Mouse (Mus musculus): ENCODE measurements around the gene Ramp1. TPM values are rescaled to one million over a fixed set of nuclear protein-coding genes. Genes with fewer than 3 reads are reported as not detected.

Ramp1 gene
- polyA plus RNA-seq, 3 experiments from 2014 or later, result 10.3 to 37.8 (median 35.7) TPM

GRCm38 (mm10) chr1:91201122-91201521 lies 21.5 kb downstream of the Ramp1 start:
- no peak for ATAC-seq

GRCm38 (mm10) chr1:91204221-91204765 lies 24.7 kb downstream of the Ramp1 start:
- no peak for ATAC-seq

- ATAC-seq, result no peak
Observed at GRCm38 (mm10) chr1:91205651-91206050, 26.0 kb downstream of the Ramp1 start.

- no peak for ATAC-seq
Observed at GRCm38 (mm10) chr1:91206336-91206735, 26.7 kb downstream of the Ramp1 start.

- no peak for ATAC-seq
Observed at GRCm38 (mm10) chr1:91206873-91207272, 27.3 kb downstream of the Ramp1 start.

- ATAC-seq, result no peak
Observed at GRCm38 (mm10) chr1:91207334-91208074, 27.9 kb downstream of the Ramp1 start.

GRCm38 (mm10) chr1:91209343-91209742 lies 29.7 kb downstream of the Ramp1 start:
- no peak for ATAC-seq

GRCm38 (mm10) chr1:91209785-91210184 lies 30.2 kb downstream of the Ramp1 start:
- ATAC-seq, result no peak

- ATAC-seq, result peak; percentile 67
Observed at GRCm38 (mm10) chr1:91211099-91211498, 31.5 kb downstream of the Ramp1 start.

- ATAC-seq, result no peak
Observed at GRCm38 (mm10) chr1:91211591-91212008, 32.0 kb downstream of the Ramp1 start.

GRCm38 (mm10) chr1:91215264-91215663 lies 35.6 kb downstream of the Ramp1 start:
- no peak for ATAC-seq

GRCm38 (mm10) chr1:91215981-91216380 lies 36.4 kb downstream of the Ramp1 start:
- ATAC-seq, result no peak

GRCm38 (mm10) chr1:91216504-91217267 lies 37.1 kb downstream of the Ramp1 start:
- ATAC-seq, result no peak

GRCm38 (mm10) chr1:91219641-91220321 lies 40.2 kb downstream of the Ramp1 start:
- ATAC-seq, result peak; percentile 60

- ATAC-seq, result peak; percentile 83
Observed at GRCm38 (mm10) chr1:91220322-91220672, 40.7 kb downstream of the Ramp1 start.

GRCm38 (mm10) chr1:91226562-91226961 lies 46.9 kb downstream of the Ramp1 start:
- no peak for ATAC-seq

- ATAC-seq, result no peak
Observed at GRCm38 (mm10) chr1:91227381-91228054, 47.9 kb downstream of the Ramp1 start.

- ATAC-seq, result no peak
Observed at GRCm38 (mm10) chr1:91231142-91231541, 51.5 kb downstream of the Ramp1 start.

GRCm38 (mm10) chr1:91231896-91232295 lies 52.3 kb downstream of the Ramp1 start:
- no peak for ATAC-seq

GRCm38 (mm10) chr1:91235395-91235794 lies 55.8 kb downstream of the Ramp1 start:
- no peak for ATAC-seq

- no peak for ATAC-seq
Observed at GRCm38 (mm10) chr1:91237676-91238075, 58.1 kb downstream of the Ramp1 start.

GRCm38 (mm10) chr1:91239112-91239511 lies 59.5 kb downstream of the Ramp1 start:
- peak; percentile 68 for ATAC-seq

- no peak for ATAC-seq
Observed at GRCm38 (mm10) chr1:91239800-91240199, 60.2 kb downstream of the Ramp1 start.
